Mouse (Mus musculus): ENCODE results near the gene St3gal3. TPM values are rescaled to one million over a fixed set of nuclear protein-coding genes. Genes with fewer than 3 reads are reported as not detected.

St3gal3 gene
- polyA plus RNA-seq, 1 experiment from 2014 or later, result 5.6 TPM

DNA sequence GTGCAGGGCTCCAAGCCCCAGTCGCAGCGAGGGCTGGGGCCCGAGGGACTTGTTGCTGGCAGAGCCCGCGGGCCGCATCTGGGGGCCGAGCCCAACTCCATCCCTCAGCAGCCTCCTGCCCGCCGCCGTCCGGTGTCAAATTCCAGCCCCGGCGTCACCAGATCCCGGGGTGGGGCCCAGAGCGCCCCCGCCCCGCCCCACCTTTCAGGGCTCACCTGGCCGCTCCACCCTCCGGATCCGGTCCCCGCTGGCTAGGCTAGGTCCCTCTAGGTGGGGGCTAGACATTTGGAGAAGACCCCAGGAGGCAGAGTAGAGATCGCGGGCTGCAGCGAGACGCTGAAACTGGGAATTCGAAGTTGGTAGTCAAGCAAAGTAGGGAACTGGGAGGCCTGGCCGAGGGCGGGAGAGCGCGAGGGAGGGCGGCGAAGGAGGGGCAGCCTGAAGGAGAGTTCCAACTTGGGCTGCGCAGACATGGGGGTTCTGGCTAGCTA is 205.3 kb downstream of the St3gal3 start, which contains the start of gene Artn:
Gene Artn, minus strand, starts transcription at position 373 of the 491 bp plus-strand sequence.
- WGBS, result under 1% methylated on average over 33 of the region's 33 CpGs
- H3K4me2 ChIP-seq (ENCODE audit: low read depth, low read length), result peak within 1 kb of the TSS; percentile 91
- no peaks in the 10 kb centered on the region for H3K36me3 ChIP-seq (replicated peaks; ENCODE audit: control insufficient read depth, insufficient read depth, low read depth, low read length)
- ATAC-seq (replicated peaks; ENCODE audit: insufficient number of reproducible peaks, low FRiP score, low TSS enrichment, low read depth) (peak; percentile 40), DNase-seq (ENCODE audit: low spot score) (peak; percentile 62)
- H3K27me3 ChIP-seq (ENCODE audit: control insufficient read depth, insufficient read depth, low read length), result peaks cover 31% of the 10 kb centered on the region
- no peaks in the 10 kb centered on the region; the same call in 1 of the 2 replicates for H3K9me3 ChIP-seq (replicated peaks; ENCODE audit: control insufficient read depth, low read length)
- no peak within 1 kb of the TSS for H3K27ac ChIP-seq (replicated peaks; ENCODE audit: low read depth, low read length)
- H3K4me1 ChIP-seq (ENCODE audit: control insufficient read depth, insufficient read depth, low read length), result peaks cover 7% of the 10 kb centered on the region
- H3K9ac ChIP-seq (replicated peaks; ENCODE audit: low read length), result peak within 1 kb of the TSS; percentile 48
- peak within 1 kb of the TSS; percentile 39 for H3K4me3 ChIP-seq (ENCODE audit: low read depth, low read length)

DNA sequence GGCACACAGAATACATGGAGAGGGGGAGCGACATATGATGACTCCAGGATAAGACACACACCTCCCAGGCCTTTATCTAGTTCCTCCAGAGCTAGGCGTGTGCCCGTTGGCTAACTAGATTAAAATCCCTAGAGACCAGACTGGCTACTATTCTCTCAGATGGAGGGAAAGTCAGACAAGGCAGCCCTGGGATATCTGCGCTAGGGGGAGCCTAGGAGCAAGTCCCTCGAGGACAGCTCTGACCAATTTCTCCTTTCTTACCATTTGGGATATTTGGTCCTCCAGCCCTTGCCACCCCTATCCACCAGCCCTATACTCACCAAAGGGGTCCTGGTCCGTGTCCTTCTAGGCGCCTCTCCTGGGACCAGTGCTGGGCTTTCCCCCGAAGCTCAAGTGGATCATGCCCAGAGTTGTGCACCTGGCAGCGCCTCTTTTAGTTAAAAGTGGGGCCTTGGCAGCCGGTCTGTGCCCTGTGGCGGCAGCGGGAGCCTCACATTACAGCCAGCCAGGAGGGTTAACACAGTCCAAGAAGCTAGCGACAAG is 205.9 kb downstream of the St3gal3 start:
- H3K27ac ChIP-seq (replicated peaks; ENCODE audit: low read depth, low read length), result no peak overlapping the region
- H3K4me2 ChIP-seq (ENCODE audit: low read depth, low read length), result peak overlapping the region; percentile 91
- H3K4me3 ChIP-seq (ENCODE audit: low read depth, low read length), result peak overlapping the region; percentile 39
- no peaks in the 10 kb centered on the region; the same call in 1 of the 2 replicates for H3K9me3 ChIP-seq (replicated peaks; ENCODE audit: control insufficient read depth, low read length)
- peak overlapping the region; percentile 48 for H3K9ac ChIP-seq (replicated peaks; ENCODE audit: low read length)
- ATAC-seq (replicated peaks; ENCODE audit: insufficient number of reproducible peaks, low FRiP score, low TSS enrichment, low read depth) (peak; percentile 19; the same call in 1 of the 2 replicates), DNase-seq (ENCODE audit: low spot score) (peak; percentile 61)
- H3K27me3 ChIP-seq (ENCODE audit: control insufficient read depth, insufficient read depth, low read length), result peaks cover 31% of the 10 kb centered on the region
- peaks cover 7% of the 10 kb centered on the region for H3K4me1 ChIP-seq (ENCODE audit: control insufficient read depth, insufficient read depth, low read length)
- H3K36me3 ChIP-seq (replicated peaks; ENCODE audit: control insufficient read depth, insufficient read depth, low read depth, low read length), result no peaks in the 10 kb centered on the region
- WGBS, result 2% methylated on average over 13 of the region's 13 CpGs

- peaks cover 31% of the 10 kb centered on the region for H3K27me3 ChIP-seq (ENCODE audit: control insufficient read depth, insufficient read depth, low read length)
- no peaks in the 10 kb centered on the region; the same call in 1 of the 2 replicates for H3K9me3 ChIP-seq (replicated peaks; ENCODE audit: control insufficient read depth, low read length)
- no peak overlapping the region for H3K27ac ChIP-seq (replicated peaks; ENCODE audit: low read depth, low read length)
- 16% methylated on average over 6 of the region's 6 CpGs for WGBS
- H3K36me3 ChIP-seq (replicated peaks; ENCODE audit: control insufficient read depth, insufficient read depth, low read depth, low read length), result no peaks in the 10 kb centered on the region
- ATAC-seq (replicated peaks; ENCODE audit: insufficient number of reproducible peaks, low FRiP score, low TSS enrichment, low read depth) (0 out of 2 replicates have a peak, but pooled peaks have one; percentile 30), DNase-seq (ENCODE audit: low spot score) (peak; percentile 86)
- no peak overlapping the region for H3K4me3 ChIP-seq (ENCODE audit: low read depth, low read length)
- no peak overlapping the region for H3K4me2 ChIP-seq (ENCODE audit: low read depth, low read length)
- H3K4me1 ChIP-seq (ENCODE audit: control insufficient read depth, insufficient read depth, low read length), result peaks cover 7% of the 10 kb centered on the region
- no peak overlapping the region for H3K9ac ChIP-seq (replicated peaks; ENCODE audit: low read length)
Measured at GRCm38 (mm10) chr4:117928234-117928633, 206.5 kb downstream of the St3gal3 start.

DNA sequence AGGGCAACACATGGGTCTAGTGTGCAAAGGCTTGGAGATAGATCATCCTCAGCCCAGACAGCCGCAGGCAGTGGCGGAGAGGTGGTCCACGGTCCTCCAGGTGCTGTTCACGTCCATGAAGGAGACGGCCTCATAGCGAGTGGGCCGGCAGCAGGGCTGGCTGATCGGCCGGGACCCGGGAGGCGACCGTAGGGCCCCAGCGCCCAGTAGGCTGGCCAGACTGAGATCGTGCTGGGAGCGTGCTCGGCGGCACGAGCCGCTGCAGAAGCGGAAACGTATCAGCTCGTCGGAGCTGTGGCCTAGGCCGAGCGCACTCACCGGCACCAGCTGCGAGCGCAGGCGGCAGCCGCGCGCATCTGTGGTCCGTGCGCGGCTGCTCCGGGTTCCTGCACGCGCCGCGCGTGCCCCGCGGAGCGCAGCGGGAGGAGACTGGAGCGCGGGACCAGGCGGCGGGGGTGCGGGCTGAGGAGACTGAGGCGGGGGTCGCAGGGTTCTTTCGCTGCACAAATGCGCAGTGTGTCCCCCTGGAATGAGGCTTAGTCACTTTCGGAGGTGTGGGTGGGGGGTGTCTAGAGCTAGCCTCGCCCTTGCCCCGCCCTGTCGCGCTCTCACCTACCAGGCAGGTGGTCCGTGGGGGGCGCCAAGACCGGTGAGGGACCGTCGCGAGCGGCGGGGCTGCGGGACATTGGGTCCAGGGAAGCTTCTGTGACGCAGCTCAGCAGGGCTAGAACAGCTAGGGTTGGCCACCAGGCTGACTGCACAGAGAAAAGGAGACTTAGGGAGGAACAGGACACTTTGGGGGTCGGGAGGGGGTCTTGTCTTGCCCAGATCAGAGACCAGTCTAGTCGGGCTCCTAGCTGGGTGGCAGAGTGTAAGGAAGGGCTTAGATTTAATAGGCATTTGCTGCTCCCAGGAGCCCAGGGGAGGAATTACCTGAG is 207.9 kb downstream of the St3gal3 start:
- H3K4me1 ChIP-seq (ENCODE audit: control insufficient read depth, insufficient read depth, low read length), result peaks cover 7% of the 10 kb centered on the region
- peak overlapping the region; percentile 52 for H3K9ac ChIP-seq (replicated peaks; ENCODE audit: low read length)
- H3K27me3 ChIP-seq (ENCODE audit: control insufficient read depth, insufficient read depth, low read length), result peaks cover 31% of the 10 kb centered on the region
- no peaks in the 10 kb centered on the region; the same call in 1 of the 2 replicates for H3K9me3 ChIP-seq (replicated peaks; ENCODE audit: control insufficient read depth, low read length)
- H3K36me3 ChIP-seq (replicated peaks; ENCODE audit: control insufficient read depth, insufficient read depth, low read depth, low read length), result no peaks in the 10 kb centered on the region
- H3K27ac ChIP-seq (replicated peaks; ENCODE audit: low read depth, low read length), result no peak overlapping the region
- peak overlapping the region; percentile 47 for H3K4me3 ChIP-seq (ENCODE audit: low read depth, low read length)
- ATAC-seq (replicated peaks; ENCODE audit: insufficient number of reproducible peaks, low FRiP score, low TSS enrichment, low read depth) (peak; percentile 57), DNase-seq (ENCODE audit: low spot score) (peak; percentile 71)
- 2% methylated on average over 66 of the region's 71 CpGs for WGBS
- peak overlapping the region; percentile 90 for H3K4me2 ChIP-seq (ENCODE audit: low read depth, low read length)

GRCm38 (mm10) chr4:117924916-117925315 is 209.8 kb downstream of the St3gal3 start:
- no peak overlapping the region for H3K4me3 ChIP-seq (ENCODE audit: low read depth, low read length)
- ATAC-seq (replicated peaks; ENCODE audit: insufficient number of reproducible peaks, low FRiP score, low TSS enrichment, low read depth) (no peak), DNase-seq (ENCODE audit: low spot score) (no peak)
- H3K4me2 ChIP-seq (ENCODE audit: low read depth, low read length), result no peak overlapping the region
- H3K9ac ChIP-seq (replicated peaks; ENCODE audit: low read length), result no peak overlapping the region
- WGBS, result 66% methylated on average over 5 of the region's 6 CpGs
- H3K4me1 ChIP-seq (ENCODE audit: control insufficient read depth, insufficient read depth, low read length), result peaks cover 7% of the 10 kb centered on the region
- H3K27me3 ChIP-seq (ENCODE audit: control insufficient read depth, insufficient read depth, low read length), result peaks cover 31% of the 10 kb centered on the region
- no peaks in the 10 kb centered on the region for H3K36me3 ChIP-seq (replicated peaks; ENCODE audit: control insufficient read depth, insufficient read depth, low read depth, low read length)
- no peaks in the 10 kb centered on the region; the same call in 1 of the 2 replicates for H3K9me3 ChIP-seq (replicated peaks; ENCODE audit: control insufficient read depth, low read length)
- no peak overlapping the region for H3K27ac ChIP-seq (replicated peaks; ENCODE audit: low read depth, low read length)

DNA sequence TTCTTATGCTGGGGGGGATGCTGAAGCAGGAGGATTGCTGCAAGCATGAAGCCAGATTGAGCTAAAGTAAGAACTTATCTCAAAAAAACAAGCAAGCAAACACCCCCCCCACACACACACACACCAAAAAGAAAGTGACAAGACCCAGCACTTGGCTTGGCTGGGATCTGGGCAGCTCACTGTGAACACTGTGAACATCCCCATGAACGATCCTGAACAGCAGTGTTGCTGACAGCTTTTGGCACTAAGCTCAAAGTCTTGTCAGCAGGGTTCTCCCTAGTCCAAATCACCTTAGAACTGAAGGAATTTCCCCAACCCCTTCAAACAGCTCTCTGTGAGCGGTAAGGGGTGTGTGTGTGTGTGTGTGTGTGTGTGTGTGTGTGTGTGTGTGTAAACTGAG is 211.3 kb downstream of the St3gal3 start:
- Histone ChIP-seq H3K9me3 (replicated peaks; ENCODE audit: control insufficient read depth, low read length) (no peaks in the 10 kb centered on the region; the same call in 1 of the 2 replicates), H3K9ac (replicated peaks; ENCODE audit: low read length) (no peak overlapping the region), H3K27ac (replicated peaks; ENCODE audit: low read depth, low read length) (no peak overlapping the region), H3K36me3 (replicated peaks; ENCODE audit: control insufficient read depth, insufficient read depth, low read depth, low read length) (no peaks in the 10 kb centered on the region), H3K4me1 (ENCODE audit: control insufficient read depth, insufficient read depth, low read length) (peaks cover 2% of the 10 kb centered on the region; the same call in 1 of the 2 replicates), H3K27me3 (ENCODE audit: control insufficient read depth, insufficient read depth, low read length) (peaks cover 30% of the 10 kb centered on the region), H3K4me2 (ENCODE audit: low read depth, low read length) (no peak overlapping the region), H3K4me3 (ENCODE audit: low read depth, low read length) (no peak overlapping the region)
- 79% methylated on average over 2 of the region's 2 CpGs for WGBS
- no peak for DNase-seq (ENCODE audit: low spot score)
- no peak for ATAC-seq (replicated peaks; ENCODE audit: insufficient number of reproducible peaks, low FRiP score, low TSS enrichment, low read depth)

DNA sequence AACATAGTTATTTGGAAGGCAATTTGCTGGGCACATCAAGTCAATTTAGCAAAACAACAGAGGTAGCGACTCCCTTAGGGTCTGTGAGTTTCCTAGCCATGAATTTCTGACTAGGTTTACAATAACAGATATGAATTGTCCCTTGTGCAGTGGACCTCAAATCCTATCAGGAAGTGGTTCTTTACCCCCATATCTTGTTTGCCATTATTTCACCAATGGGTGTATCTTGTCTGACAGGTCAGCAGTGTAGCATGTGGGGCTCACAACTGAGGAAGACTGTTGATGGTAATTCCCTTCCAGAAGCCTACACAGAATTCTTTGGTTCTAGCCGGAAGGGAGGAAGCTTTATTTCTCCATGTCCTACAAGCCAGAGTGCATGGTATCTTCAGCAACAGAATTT is 213.4 kb downstream of the St3gal3 start:
- Histone ChIP-seq H3K9me3 (replicated peaks; ENCODE audit: control insufficient read depth, low read length) (no peaks in the 10 kb centered on the region; the same call in 1 of the 2 replicates), H3K4me3 (ENCODE audit: low read depth, low read length) (no peak overlapping the region), H3K4me1 (ENCODE audit: control insufficient read depth, insufficient read depth, low read length) (no peaks in the 10 kb centered on the region), H3K4me2 (ENCODE audit: low read depth, low read length) (no peak overlapping the region), H3K9ac (replicated peaks; ENCODE audit: low read length) (no peak overlapping the region), H3K27me3 (ENCODE audit: control insufficient read depth, insufficient read depth, low read length) (peaks cover 11% of the 10 kb centered on the region), H3K36me3 (replicated peaks; ENCODE audit: control insufficient read depth, insufficient read depth, low read depth, low read length) (no peaks in the 10 kb centered on the region), H3K27ac (replicated peaks; ENCODE audit: low read depth, low read length) (no peak overlapping the region)
- ATAC-seq (replicated peaks; ENCODE audit: insufficient number of reproducible peaks, low FRiP score, low TSS enrichment, low read depth), result no peak
- 87% methylated on average over 2 of the region's 2 CpGs for WGBS
- no peak for DNase-seq (ENCODE audit: low spot score)

All from embryonic facial prominence, embryonic 11.5 days (tissue).